Mouse (Mus musculus): ENCODE results near the gene Ablim1.

DNA sequence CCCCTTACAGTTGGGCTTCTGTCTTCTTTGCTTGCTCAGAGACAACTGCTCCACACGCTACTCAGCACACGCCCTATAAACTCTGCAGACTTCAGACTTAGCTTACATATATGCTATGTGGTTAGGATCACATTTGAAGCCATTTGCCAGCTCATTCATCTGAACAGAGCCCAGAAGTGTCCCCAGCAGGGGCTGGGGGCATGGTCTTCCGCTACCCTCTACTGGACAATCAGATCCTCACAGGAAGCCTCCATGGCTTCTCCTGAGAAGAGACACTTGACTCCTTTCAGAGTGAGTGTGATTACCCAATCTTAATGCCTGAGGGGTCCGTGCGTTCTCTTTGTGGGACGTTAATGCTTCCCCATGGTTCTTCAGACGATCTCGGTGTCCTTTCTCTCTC lies 59.6 kb downstream of the Ablim1 start:
- TF ChIP-seq CTCF (IDR thresholded peaks at IDR 0.05; ENCODE audit: insufficient read depth, low read depth, low read length) (no peak), POLR2A (IDR thresholded peaks at IDR 0.05; ENCODE audit: insufficient read depth, low read depth, low read length) (no peak)
